Mouse (Mus musculus): ENCODE measurements around the gene Pitpnc1. TPM values are rescaled to one million over a fixed set of nuclear protein-coding genes. Genes with fewer than 3 reads are reported as not detected.

Pitpnc1 gene
- polyA plus RNA-seq, 1 experiment from 2014 or later = 46.7 TPM

- Histone ChIP-seq H3K27me3 (no peaks in the 10 kb centered on the region), H3K9ac (replicated peaks) (peak overlapping the region; percentile 98), H3K4me1 (peaks cover 23% of the 10 kb centered on the region), H3K4me2 (replicated peaks) (peak overlapping the region; percentile 83), H3K36me3 (no peaks in the 10 kb centered on the region), H3K4me3 (peak overlapping the region; percentile 92), H3K27ac (replicated peaks) (peak overlapping the region; percentile 75; the same call in 1 of the 2 replicates), H3K9me3 (no peaks in the 10 kb centered on the region)
- no peak; the same call in 1 of the 2 replicates for ATAC-seq (replicated peaks)
- WGBS = 2% methylated on average over 10 of the region's 10 CpGs
Measured at GRCm38 (mm10) chr11:107479862-107480203, 9.3 kb upstream of the Pitpnc1 start.

GRCm38 (mm10) chr11:107479053-107479861 lies 8.8 kb upstream of the Pitpnc1 start, which contains the start of gene Psmd12:
Gene Psmd12, plus strand, starts transcription at chr11:107479484.
- Histone ChIP-seq H3K36me3 (no peaks in the 10 kb centered on the region), H3K4me1 (peaks cover 23% of the 10 kb centered on the region), H3K27ac (replicated peaks) (peak within 1 kb of the TSS; percentile 75), H3K4me2 (replicated peaks) (peak within 1 kb of the TSS; percentile 83), H3K9me3 (no peaks in the 10 kb centered on the region), H3K27me3 (no peaks in the 10 kb centered on the region), H3K9ac (replicated peaks) (peak within 1 kb of the TSS; percentile 98), H3K4me3 (peak within 1 kb of the TSS; percentile 92)
- under 1% methylated on average over 51 of the region's 51 CpGs for WGBS
- ATAC-seq (replicated peaks) = peak; percentile 99

GRCm38 (mm10) chr11:107473137-107473820 lies 2.8 kb upstream of the Pitpnc1 start:
- Histone ChIP-seq H3K36me3 (no peaks in the 10 kb centered on the region), H3K4me1 (peaks cover 20% of the 10 kb centered on the region), H3K27ac (replicated peaks) (no peak overlapping the region), H3K4me3 (no peak overlapping the region), H3K9ac (replicated peaks) (no peak overlapping the region), H3K4me2 (replicated peaks) (no peak overlapping the region), H3K27me3 (no peaks in the 10 kb centered on the region), H3K9me3 (no peaks in the 10 kb centered on the region)
- no peak for ATAC-seq (replicated peaks)
- WGBS = 24% methylated on average over 8 of the region's 8 CpGs

GRCm38 (mm10) chr11:107472304-107472703 lies 1.8 kb upstream of the Pitpnc1 start:
- Histone ChIP-seq H3K9ac (replicated peaks) (no peak overlapping the region), H3K27me3 (no peaks in the 10 kb centered on the region), H3K36me3 (no peaks in the 10 kb centered on the region), H3K4me2 (replicated peaks) (no peak overlapping the region), H3K4me1 (peaks cover 24% of the 10 kb centered on the region), H3K9me3 (no peaks in the 10 kb centered on the region), H3K4me3 (no peak overlapping the region), H3K27ac (replicated peaks) (no peak overlapping the region)
- 84% methylated on average over 3 of the region's 3 CpGs for WGBS
- no peak for ATAC-seq (replicated peaks)

GRCm38 (mm10) chr11:107471071-107471720 lies 697 bp upstream of the Pitpnc1 start:
- H3K9me3 ChIP-seq = no peaks in the 10 kb centered on the region
- peak overlapping the region; percentile 90 for H3K4me2 ChIP-seq (replicated peaks)
- peaks cover 29% of the 10 kb centered on the region for H3K4me1 ChIP-seq
- 5% methylated on average over 11 of the region's 11 CpGs for WGBS
- H3K36me3 ChIP-seq = no peaks in the 10 kb centered on the region
- no peaks in the 10 kb centered on the region for H3K27me3 ChIP-seq
- ATAC-seq (replicated peaks) = no peak
- H3K9ac ChIP-seq (replicated peaks) = peak overlapping the region; percentile 92
- H3K4me3 ChIP-seq = peak overlapping the region; percentile 95
- peak overlapping the region; percentile 93 for H3K27ac ChIP-seq (replicated peaks)

GRCm38 (mm10) chr11:107469523-107470371 lies 752 bp downstream of the Pitpnc1 start:
- H3K36me3 ChIP-seq = no peaks in the 10 kb centered on the region

GRCm38 (mm10) chr11:107469031-107469522 lies 1.4 kb downstream of the Pitpnc1 start:
- H3K27ac ChIP-seq (replicated peaks) = peak overlapping the region; percentile 93
- peak overlapping the region; percentile 92 for H3K9ac ChIP-seq (replicated peaks)
- peaks cover 35% of the 10 kb centered on the region for H3K4me1 ChIP-seq
- peak overlapping the region; percentile 95 for H3K4me3 ChIP-seq
- WGBS = under 1% methylated on average over 38 of the region's 38 CpGs
- H3K27me3 ChIP-seq = no peaks in the 10 kb centered on the region
- H3K9me3 ChIP-seq = no peaks in the 10 kb centered on the region
- ATAC-seq (replicated peaks) = peak; percentile 91
- peak overlapping the region; percentile 90 for H3K4me2 ChIP-seq (replicated peaks)
- 0 out of 2 replicates have a peak, but pooled peaks cover 2% of the 10 kb centered on the region for H3K36me3 ChIP-seq

More at GRCm38 (mm10) chr11:107469523-107470371, 752 bp downstream of the Pitpnc1 start:
- Histone ChIP-seq H3K27me3 (no peaks in the 10 kb centered on the region), H3K27ac (replicated peaks) (peak overlapping the region; percentile 93), H3K4me3 (peak overlapping the region; percentile 95), H3K4me1 (peaks cover 33% of the 10 kb centered on the region), H3K4me2 (replicated peaks) (peak overlapping the region; percentile 90), H3K9ac (replicated peaks) (peak overlapping the region; percentile 92), H3K9me3 (no peaks in the 10 kb centered on the region)
- ATAC-seq (replicated peaks) = peak; percentile 56
- under 1% methylated on average over 58 of the region's 59 CpGs for WGBS

- 16% methylated on average over 16 of the region's 16 CpGs for WGBS
- Histone ChIP-seq H3K27ac (replicated peaks) (peak overlapping the region; percentile 93), H3K36me3 (0 out of 2 replicates have a peak, but pooled peaks cover 3% of the 10 kb centered on the region), H3K4me2 (replicated peaks) (peak overlapping the region; percentile 90), H3K4me1 (peaks cover 36% of the 10 kb centered on the region), H3K9me3 (no peaks in the 10 kb centered on the region), H3K4me3 (peak overlapping the region; percentile 95), H3K27me3 (no peaks in the 10 kb centered on the region), H3K9ac (replicated peaks) (peak overlapping the region; percentile 92)
- ATAC-seq (replicated peaks) = no peak
Measured at GRCm38 (mm10) chr11:107468252-107469030, 2.1 kb downstream of the Pitpnc1 start.

GRCm38 (mm10) chr11:107466611-107467391 lies 3.7 kb downstream of the Pitpnc1 start:
- Histone ChIP-seq H3K4me3 (no peak overlapping the region), H3K36me3 (0 out of 2 replicates have a peak, but pooled peaks cover 3% of the 10 kb centered on the region), H3K4me1 (peaks cover 32% of the 10 kb centered on the region), H3K4me2 (replicated peaks) (no peak overlapping the region), H3K9ac (replicated peaks) (no peak overlapping the region), H3K9me3 (no peaks in the 10 kb centered on the region), H3K27ac (replicated peaks) (no peak overlapping the region), H3K27me3 (no peaks in the 10 kb centered on the region)
- no peak for ATAC-seq (replicated peaks)
- 71% methylated on average over 6 of the region's 6 CpGs for WGBS

GRCm38 (mm10) chr11:107465969-107466368 lies 4.5 kb downstream of the Pitpnc1 start:
- no peak overlapping the region for H3K9ac ChIP-seq (replicated peaks)
- H3K27ac ChIP-seq (replicated peaks) = no peak overlapping the region
- H3K9me3 ChIP-seq = no peaks in the 10 kb centered on the region
- WGBS = 67% methylated on average over 1 of the region's 1 CpGs
- no peaks in the 10 kb centered on the region for H3K27me3 ChIP-seq
- no peak overlapping the region for H3K4me3 ChIP-seq
- H3K4me1 ChIP-seq = peaks cover 25% of the 10 kb centered on the region
- H3K4me2 ChIP-seq (replicated peaks) = no peak overlapping the region
- ATAC-seq (replicated peaks) = no peak
- H3K36me3 ChIP-seq = 0 out of 2 replicates have a peak, but pooled peaks cover 3% of the 10 kb centered on the region

Data from forebrain, embryonic 15.5 days (tissue).